Mouse (Mus musculus) cerebellum, adult 2 months (tissue): ENCODE results near the gene Homer2. TPM values are rescaled to one million over a fixed set of nuclear protein-coding genes. Genes with fewer than 3 reads are reported as not detected.

ENCODE experiments used
- DNase-seq, 2 experiments: peaks; one replicate each; pipeline ENCODE4 v3.0.0; 2021
- H3K27ac ChIP-seq: fragments of 200-500 bp; 2 replicates; pipeline ENCODE4 v1.5.1; 2012; ENCODE audit warnings: low read length, control low read depth, inconsistent platforms; ENCODE audit not compliant: insufficient read depth
- H3K27me3 ChIP-seq: fragments of 200-500 bp; 2 replicates; pipeline ENCODE4 v1.6.1; 2012; ENCODE audit warnings: inconsistent platforms, mild to moderate bottlenecking, low read length, moderate library complexity; ENCODE audit not compliant: control insufficient read depth, insufficient read depth
- H3K4me1 ChIP-seq: fragments of 200-500 bp; 2 replicates; pipeline ENCODE4 v1.6.1; 2011; ENCODE audit warnings: low read length; ENCODE audit not compliant: control insufficient read depth, insufficient read depth
- H3K4me3 ChIP-seq: fragments of 200-500 bp; replicated peaks from 2 replicates; pipeline ENCODE3; 2011; ENCODE audit warnings: mild to moderate bottlenecking, low read depth, low read length, control low read depth; ENCODE audit not compliant: insufficient read depth
- CTCF ChIP-seq: fragments of 200-500 bp; IDR thresholded peaks from 2 replicates; pipeline ENCODE4 v1.5.1; 2011; ENCODE audit warnings: low read depth, mild to moderate bottlenecking, control low read depth, low read length, moderate library complexity, borderline replicate concordance; ENCODE audit not compliant: insufficient read depth
- POLR2A ChIP-seq: fragments of 200-500 bp; IDR thresholded peaks from 2 replicates; pipeline ENCODE4 v1.6.1; 2011; ENCODE audit warnings: low read length, control low read depth, borderline replicate concordance; ENCODE audit not compliant: insufficient read depth
- WGBS: fragments of 180-500 bp; shearing (Covaris S2); methylation state at CpG from one replicate; pipeline ENCODE4 v1.1.7; 2018; 5-methylcytosine and 5-hydroxymethylcytosine counted together
- polyA plus RNA-seq: library from polyadenylated mRNA; depleted of rRNA; stranded (reverse); fragments of >200 nt; gene quantifications from 2 replicates; pipeline ENCODE4 v1.2.3, GENCODE M21; 2012

Gene Homer2
- polyA plus RNA-seq, 1 experiment = 10.0 TPM

GRCm38 (mm10) chr7:81654946-81655718, 52.2 kb downstream of the Homer2 start:
- Histone ChIP-seq H3K4me3 (no peak overlapping the region), H3K27me3 (no peaks in the 10 kb centered on the region), H3K4me1 (peaks cover 28% of the 10 kb centered on the region), H3K27ac (no peak overlapping the region)
- DNase-seq = peak; percentile 95 to 98
- 21% methylated on average over 9 of the region's 9 CpGs for WGBS
- no peak for TF ChIP-seq CTCF
- TF ChIP-seq POLR2A = no peak

DNA sequence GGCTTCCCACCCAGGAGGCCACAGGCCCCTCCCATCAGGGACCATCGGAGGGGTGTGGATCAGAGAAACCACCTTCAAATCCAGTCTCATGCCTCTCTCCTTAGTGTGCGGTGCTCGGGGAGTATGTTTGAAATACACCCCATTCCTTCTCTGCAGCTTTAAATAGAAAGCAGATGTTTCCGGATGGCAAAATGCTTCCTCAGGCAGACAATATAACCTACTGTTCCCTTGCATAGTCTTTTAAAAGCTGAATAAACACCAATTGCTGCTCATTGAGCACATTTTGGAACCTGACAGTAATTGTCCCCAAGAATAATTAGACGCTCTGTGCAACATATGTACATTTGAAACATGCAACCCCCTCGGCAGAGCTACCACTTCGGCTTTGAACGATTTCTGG, 53.3 kb downstream of the Homer2 start:
- DNase-seq = no peak
- Histone ChIP-seq H3K4me3 (no peak overlapping the region), H3K27ac (no peak overlapping the region), H3K27me3 (no peaks in the 10 kb centered on the region), H3K4me1 (peaks cover 28% of the 10 kb centered on the region)
- WGBS = 85% methylated on average over 8 of the region's 8 CpGs
- TF ChIP-seq CTCF (no peak), POLR2A (no peak)

- H3K4me3 ChIP-seq = no peak overlapping the region
- peaks cover 25% of the 10 kb centered on the region for H3K4me1 ChIP-seq
- H3K27me3 ChIP-seq = no peaks in the 10 kb centered on the region
- no peak overlapping the region for H3K27ac ChIP-seq
- 49% methylated on average over 2 of the region's 2 CpGs for WGBS
- TF ChIP-seq POLR2A (no peak), CTCF (no peak)
- DNase-seq = peak in 1 of 2 experiments; percentile 38
These were observed 55.0 kb downstream of the Homer2 start for GRCm38 (mm10) chr7:81652296-81652695.

DNA sequence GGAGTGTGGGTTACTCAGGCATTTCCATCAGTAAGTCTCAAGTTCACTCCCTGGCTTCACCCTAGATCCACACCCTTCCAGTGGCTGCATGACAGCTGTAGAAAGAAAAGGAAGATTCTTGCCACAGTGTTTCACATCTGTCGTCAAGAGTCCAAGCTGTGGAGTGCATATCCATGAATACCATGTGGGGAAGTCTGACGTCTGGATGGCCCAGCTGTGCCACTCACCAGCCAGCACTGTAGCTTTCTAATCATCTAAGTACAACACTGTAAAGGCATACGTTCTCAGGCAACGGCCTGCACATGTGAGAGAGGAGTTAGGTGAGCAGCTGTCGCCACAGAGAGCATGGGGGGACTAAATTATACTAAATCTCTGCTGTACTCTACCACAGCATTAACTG, 56.0 kb downstream of the Homer2 start:
- Histone ChIP-seq H3K4me3 (no peak overlapping the region), H3K4me1 (peaks cover 21% of the 10 kb centered on the region), H3K27me3 (no peaks in the 10 kb centered on the region), H3K27ac (no peak overlapping the region)
- 95% methylated on average over 5 of the region's 5 CpGs for WGBS
- TF ChIP-seq CTCF (no peak), POLR2A (no peak)
- DNase-seq = no peak

DNA sequence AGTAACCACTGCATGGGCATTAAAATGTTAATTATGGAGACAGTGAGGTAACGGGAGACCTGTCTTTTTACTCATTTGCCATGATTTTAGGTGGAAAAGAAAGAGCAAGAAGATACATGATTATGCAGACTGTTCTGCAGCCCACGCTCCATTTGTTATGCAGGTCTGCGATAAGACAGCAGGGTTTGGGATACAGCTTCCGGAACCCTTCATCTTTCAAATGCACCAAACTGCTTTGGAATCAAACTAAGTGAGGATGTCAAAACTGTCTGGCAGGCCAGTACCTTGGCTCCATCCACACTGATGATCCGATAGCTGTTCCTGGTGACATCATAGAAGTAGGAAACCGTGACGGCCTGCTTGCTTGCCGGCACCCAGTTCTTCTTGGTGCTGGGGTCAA, 58.1 kb downstream of the Homer2 start:
- 94% methylated on average over 8 of the region's 8 CpGs for WGBS
- no peak overlapping the region for H3K27ac ChIP-seq
- H3K27me3 ChIP-seq = no peaks in the 10 kb centered on the region
- H3K4me1 ChIP-seq = peaks cover 29% of the 10 kb centered on the region
- DNase-seq = no peak
- TF ChIP-seq POLR2A (no peak), CTCF (no peak)
- no peak overlapping the region for H3K4me3 ChIP-seq

DNA sequence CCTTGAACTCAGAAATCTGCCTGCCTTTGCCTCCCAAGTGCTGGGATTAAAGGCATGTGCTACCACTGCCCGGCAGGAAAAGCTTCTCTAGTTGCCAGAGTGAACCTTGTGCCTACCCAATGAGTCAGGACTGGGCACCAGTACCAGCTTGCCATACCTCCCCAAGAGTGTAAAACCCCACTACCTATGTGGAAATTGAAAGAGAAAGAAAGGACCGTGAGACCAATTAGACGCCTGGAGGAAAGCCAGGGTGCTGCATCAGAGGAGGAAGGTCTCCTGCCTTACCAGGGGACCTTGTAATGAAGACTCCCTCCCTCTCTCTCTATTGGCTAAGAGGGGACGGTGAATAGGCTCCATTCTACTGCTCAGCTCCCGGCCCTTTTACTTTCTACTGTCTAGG, 59.4 kb downstream of the Homer2 start:
- TF ChIP-seq POLR2A (no peak), CTCF (no peak)
- Histone ChIP-seq H3K27me3 (no peaks in the 10 kb centered on the region), H3K4me1 (peaks cover 27% of the 10 kb centered on the region), H3K4me3 (no peak overlapping the region), H3K27ac (no peak overlapping the region)
- DNase-seq = no peak
- 87% methylated on average over 5 of the region's 5 CpGs for WGBS

DNA sequence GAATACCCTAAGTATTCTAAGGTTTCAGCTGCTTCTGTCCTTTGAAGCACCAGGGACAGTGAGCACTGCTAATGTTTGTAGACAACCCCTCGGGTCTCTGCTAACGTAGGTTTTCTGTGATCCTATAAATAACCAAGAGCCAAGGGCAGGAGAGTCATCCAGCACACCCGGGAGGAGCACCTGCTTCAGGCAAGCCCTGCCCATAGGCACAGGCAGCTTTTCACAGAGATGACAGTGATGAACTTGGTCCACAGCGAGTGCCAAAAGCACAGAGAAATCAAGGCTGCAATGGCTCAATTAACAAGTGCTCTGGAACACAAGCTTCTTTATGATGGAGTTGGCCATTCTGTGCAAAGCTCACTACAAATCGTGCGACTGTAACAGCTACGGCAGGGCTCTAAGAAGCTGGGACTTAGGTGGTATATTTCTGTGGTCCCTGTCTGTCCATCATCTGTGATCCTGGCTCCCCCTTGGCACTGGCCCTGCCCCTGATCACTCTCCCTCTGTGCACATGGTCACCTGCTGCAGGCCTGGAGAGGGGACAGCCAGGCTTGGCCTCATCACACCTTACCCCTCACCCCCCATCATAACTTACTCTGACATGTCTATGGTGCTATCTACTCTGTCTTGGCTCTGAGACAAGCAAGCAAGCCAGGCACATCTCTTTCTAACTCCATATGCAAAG, 62.6 kb downstream of the Homer2 start:
- DNase-seq = peak; percentile 70 to 83
- Histone ChIP-seq H3K4me3 (no peak overlapping the region), H3K27ac (no peak overlapping the region), H3K27me3 (no peaks in the 10 kb centered on the region), H3K4me1 (peaks cover 19% of the 10 kb centered on the region)
- TF ChIP-seq CTCF = no peak
- 5% methylated on average over 7 of the region's 7 CpGs for WGBS

DNA sequence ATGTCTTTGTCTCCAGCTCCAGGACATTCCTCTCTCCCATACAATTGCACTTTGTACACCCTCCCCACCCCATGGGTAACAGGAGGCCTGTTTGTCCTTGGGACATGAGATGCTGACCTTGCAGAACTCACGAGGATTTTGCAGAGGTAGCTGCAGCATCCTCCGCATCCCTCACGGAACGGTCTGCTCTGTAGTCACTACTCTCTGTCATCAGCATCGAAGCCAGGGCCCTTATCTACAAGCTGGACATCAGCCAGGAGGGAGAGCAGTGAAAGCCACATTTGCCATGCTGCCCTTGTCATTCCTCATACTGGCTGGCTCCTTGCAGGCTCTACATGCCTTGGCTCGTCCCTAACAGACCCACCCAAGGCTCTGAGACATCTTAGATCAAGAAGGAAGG, 66.2 kb downstream of the Homer2 start:
- WGBS = 81% methylated on average over 6 of the region's 6 CpGs
- Histone ChIP-seq H3K27ac (no peak overlapping the region), H3K4me3 (no peak overlapping the region), H3K27me3 (no peaks in the 10 kb centered on the region), H3K4me1 (peaks cover 16% of the 10 kb centered on the region)
- TF ChIP-seq POLR2A (no peak), CTCF (no peak)
- DNase-seq = no peak
